Mouse (Mus musculus) myocyte (in vitro differentiated cells): Measurements from ENCODE around the gene Igf1r.

ENCODE experiments used
- CEBPB ChIP-seq: IDR thresholded peaks from 2 replicates; pipeline ENCODE4 v1.6.1; 2011; ENCODE audit warnings: mild to moderate bottlenecking, moderate library complexity; ENCODE audit not compliant: poor library complexity, insufficient read depth, severe bottlenecking
- E2F4 ChIP-seq: IDR thresholded peaks from one replicate; pipeline ENCODE4 v1.6.1; 2011; ENCODE audit warnings: mild to moderate bottlenecking, control low read depth, moderate library complexity; ENCODE audit not compliant: insufficient read depth
- MAX ChIP-seq: IDR thresholded peaks from one replicate; pipeline ENCODE4 v1.6.1; 2011; ENCODE audit warnings: low read depth, mild to moderate bottlenecking, control low read depth
- MYOD1 ChIP-seq, 3 experiments: IDR thresholded peaks; one replicate each; pipeline ENCODE4 v1.6.1; 2011; ENCODE audit warnings: control low read depth in 2 of 3, low read depth in 2 of 3, mild to moderate bottlenecking in 2 of 3, moderate library complexity in 1 of 3; ENCODE audit not compliant: insufficient read length in 2 of 3, control insufficient read depth in 1 of 3
- POLR2A ChIP-seq: IDR thresholded peaks from one replicate; pipeline ENCODE4 v1.6.1; 2011; ENCODE audit warnings: low read depth, mild to moderate bottlenecking, control low read depth, moderate library complexity; ENCODE audit not compliant: insufficient read length
- POLR2AphosphoS2 ChIP-seq: IDR thresholded peaks from one replicate; pipeline ENCODE4 v1.6.1; 2011; ENCODE audit warnings: low read depth, control low read depth; ENCODE audit not compliant: insufficient read length
- REST ChIP-seq: IDR thresholded peaks from one replicate; pipeline ENCODE4 v1.6.1; 2011; ENCODE audit warnings: mild to moderate bottlenecking, control low read depth, moderate library complexity; ENCODE audit not compliant: insufficient read depth, insufficient read length
- SRF ChIP-seq: IDR thresholded peaks from one replicate; pipeline ENCODE4 v1.6.1; 2011; ENCODE audit warnings: low read depth; ENCODE audit not compliant: control insufficient read depth, insufficient read length
- TCF12 ChIP-seq: IDR thresholded peaks from one replicate; pipeline ENCODE4 v1.6.1; 2011; ENCODE audit warnings: mild to moderate bottlenecking, control low read depth; ENCODE audit not compliant: poor library complexity, insufficient read depth, severe bottlenecking
- USF1 ChIP-seq: IDR thresholded peaks from one replicate; pipeline ENCODE4 v1.6.1; 2011; ENCODE audit warnings: low read depth, mild to moderate bottlenecking, control low read depth, moderate library complexity

GRCm38 (mm10) chr7:67981956-67982355 is 29.3 kb downstream of the Igf1r start:
- TF ChIP-seq USF1 = no peak
- no peak for TF ChIP-seq POLR2A
- TF ChIP-seq E2F4 = no peak
- no peak for TF ChIP-seq REST
- no peak for TF ChIP-seq POLR2AphosphoS2
- TF ChIP-seq MAX = no peak
- TF ChIP-seq CEBPB = no peak
- TF ChIP-seq MYOD1 (IDR thresholded peaks at IDR 0.05; ENCODE audit: control insufficient read depth in 1 of 3, insufficient read length in 2 of 3, low read depth in 2 of 3) = no peak
- TF ChIP-seq SRF = no peak
- TF ChIP-seq TCF12 = no peak
